Mouse (Mus musculus): Measurements from ENCODE around the gene Nxf3. TPM values are rescaled to one million over a fixed set of nuclear protein-coding genes. Genes with fewer than 3 reads are reported as not detected.
A peak's percentile ranks its signal among the peaks of the same experiment; 100 is the strongest.
"Not testable (repeated sequence)": the region's sequence is repeated elsewhere in the genome, so short reads cannot be mapped to it uniquely, and the experiment has no call there.

Nxf3 gene
- not detected in 2 replicates for polyA plus RNA-seq (2016; fragmentation: Nextera tagmentation; extraction: Ambion mirVana)

DNA sequence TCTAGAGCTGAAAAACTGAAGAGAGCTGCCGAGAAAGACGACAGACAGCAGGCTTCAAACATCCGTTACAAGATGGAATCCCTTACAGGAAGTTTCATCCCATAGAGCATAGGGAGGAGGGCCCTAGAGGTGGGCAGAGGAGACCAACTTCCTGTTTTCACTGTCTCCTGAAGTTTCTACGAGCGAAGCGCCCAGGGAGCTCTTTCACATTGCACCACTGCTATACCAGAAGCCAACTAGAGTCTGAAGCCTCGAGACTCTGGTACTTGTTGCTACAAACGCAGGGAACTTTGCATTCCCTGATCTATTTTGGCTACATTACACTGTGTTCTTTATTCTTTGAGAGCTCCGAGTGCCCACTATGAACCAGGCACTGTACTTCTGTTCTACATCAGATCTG, at the start of gene Nxf3:
Gene Nxf3, minus strand, starts transcription at position 101 of the 400 bp plus-strand sequence.
- no peaks in the 10 kb centered on the region for H3K4me1 ChIP-seq
- no peaks in the 10 kb centered on the region for H3K36me3 ChIP-seq (replicated peaks)
- WGBS: 86% methylated on average over 9 of the region's 9 CpGs
- H3K9me3 ChIP-seq: no peaks in the 10 kb centered on the region
- H3K27ac ChIP-seq (replicated peaks): no peak within 1 kb of the TSS
- no peak for DNase-seq (ENCODE audit: low spot score)
- no peak within 1 kb of the TSS for H3K4me3 ChIP-seq
- H3K27me3 ChIP-seq (replicated peaks; ENCODE audit: low read depth, poor library complexity, severe bottlenecking): peaks cover 7% of the 10 kb centered on the region; the same call in 1 of the 2 replicates

DNA sequence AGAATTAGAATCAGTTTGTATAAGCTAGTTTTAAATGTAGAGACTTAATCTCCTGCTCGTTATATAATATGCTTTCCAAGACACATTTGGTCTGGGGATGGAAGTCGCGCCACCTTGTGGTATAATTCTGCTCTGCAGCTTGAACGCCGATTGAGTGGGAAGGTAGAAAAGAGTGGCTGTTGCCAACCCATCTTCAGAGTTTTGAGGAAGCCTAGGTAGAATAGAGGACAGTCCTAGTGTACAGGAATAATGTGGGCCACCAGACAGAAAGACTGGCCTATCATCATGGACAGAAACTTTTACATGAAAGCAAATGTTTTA, 42.6 kb upstream of the Nxf3 start:
- Histone ChIP-seq H3K9me3 (no peaks in the 10 kb centered on the region), H3K4me3 (no peak overlapping the region), H3K36me3 (replicated peaks) (no peaks in the 10 kb centered on the region), H3K27ac (replicated peaks) (0 out of 2 replicates have a peak overlapping the region, but pooled peaks have one; percentile 19), H3K27me3 (replicated peaks; ENCODE audit: low read depth, poor library complexity, severe bottlenecking) (no peaks in the 10 kb centered on the region; the same call in 1 of the 2 replicates), H3K4me1 (no peaks in the 10 kb centered on the region)
- 14% methylated on average over 5 of the region's 5 CpGs for WGBS
- DNase-seq (ENCODE audit: low spot score): peak; percentile 50

DNA sequence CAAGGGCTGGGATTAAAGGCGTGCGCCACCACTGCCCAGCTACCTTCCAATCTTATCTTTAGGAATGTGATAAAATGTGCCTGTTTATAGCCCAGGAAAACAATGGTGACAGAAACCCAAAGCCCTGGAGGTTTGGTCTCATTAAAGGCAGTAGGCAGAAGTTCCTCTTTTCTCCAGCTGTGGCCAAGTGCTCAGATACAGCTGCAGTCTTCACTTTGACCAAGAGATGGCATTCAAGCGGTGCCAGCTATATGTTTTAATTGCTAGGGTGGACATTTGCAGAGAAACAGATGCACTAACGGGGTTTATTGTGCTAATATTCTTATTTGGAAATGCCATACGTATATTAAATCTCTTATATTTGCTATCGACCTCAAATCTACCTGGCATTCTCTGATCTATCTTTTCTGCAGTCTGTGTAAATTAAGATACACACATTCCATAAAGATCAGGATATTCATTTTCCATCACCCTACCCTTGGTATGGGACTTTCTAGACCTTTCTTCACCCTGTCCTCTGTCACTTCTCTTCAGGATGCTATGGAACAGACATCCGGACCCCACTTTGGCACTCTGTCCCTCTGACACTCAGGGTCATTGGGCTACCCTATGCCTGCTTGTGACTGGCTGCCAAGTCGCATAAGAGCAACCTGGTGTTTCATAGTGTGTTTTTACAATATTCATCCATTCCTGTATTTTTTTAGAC, 42.1 kb upstream of the Nxf3 start:
- no peak overlapping the region for H3K4me3 ChIP-seq
- no peaks in the 10 kb centered on the region for H3K9me3 ChIP-seq
- WGBS: 57% methylated on average over 8 of the region's 8 CpGs
- no peaks in the 10 kb centered on the region for H3K4me1 ChIP-seq
- H3K27me3 ChIP-seq (replicated peaks; ENCODE audit: low read depth, poor library complexity, severe bottlenecking): no peaks in the 10 kb centered on the region; the same call in 1 of the 2 replicates
- H3K27ac ChIP-seq (replicated peaks): no peak overlapping the region
- no peaks in the 10 kb centered on the region for H3K36me3 ChIP-seq (replicated peaks)
- DNase-seq (ENCODE audit: low spot score): peak; percentile 8

DNA sequence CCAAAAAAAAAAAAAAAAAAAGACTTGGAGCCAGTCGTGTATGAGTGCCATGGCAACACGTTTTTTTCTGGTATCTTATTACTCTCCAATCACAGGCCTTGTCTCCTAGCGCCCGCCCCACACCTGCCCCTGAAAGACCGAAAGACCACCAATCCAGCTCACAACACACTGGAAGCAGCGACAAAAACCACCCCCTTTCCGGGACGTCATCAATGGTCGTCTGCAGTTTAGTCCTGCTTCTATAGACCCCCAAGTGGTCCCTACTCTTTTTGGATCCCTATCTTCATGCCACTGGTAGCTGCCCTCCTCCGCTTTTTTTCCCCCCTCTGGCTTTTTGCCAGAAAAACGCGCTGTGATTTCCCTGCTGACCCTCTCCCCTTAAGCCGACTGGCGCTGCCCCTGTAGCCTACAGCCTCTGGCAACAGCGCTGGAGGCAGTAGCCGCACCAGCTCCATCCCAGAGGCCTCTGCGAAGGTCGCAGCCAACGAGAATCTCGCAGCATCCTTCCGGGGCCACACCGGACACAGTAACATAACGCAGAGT, 30.4 kb upstream of the Nxf3 start:
- peaks cover 36% of the 10 kb centered on the region for H3K27me3 ChIP-seq (replicated peaks; ENCODE audit: low read depth, poor library complexity, severe bottlenecking)
- DNase-seq (ENCODE audit: low spot score): peak; percentile 84
- no peaks in the 10 kb centered on the region for H3K36me3 ChIP-seq (replicated peaks)
- no peaks in the 10 kb centered on the region for H3K4me1 ChIP-seq
- H3K4me3 ChIP-seq: peak overlapping the region; percentile 59
- peak overlapping the region; percentile 81 for H3K27ac ChIP-seq (replicated peaks)
- WGBS: 26% methylated on average over 23 of the region's 23 CpGs
- no peaks in the 10 kb centered on the region for H3K9me3 ChIP-seq

DNA sequence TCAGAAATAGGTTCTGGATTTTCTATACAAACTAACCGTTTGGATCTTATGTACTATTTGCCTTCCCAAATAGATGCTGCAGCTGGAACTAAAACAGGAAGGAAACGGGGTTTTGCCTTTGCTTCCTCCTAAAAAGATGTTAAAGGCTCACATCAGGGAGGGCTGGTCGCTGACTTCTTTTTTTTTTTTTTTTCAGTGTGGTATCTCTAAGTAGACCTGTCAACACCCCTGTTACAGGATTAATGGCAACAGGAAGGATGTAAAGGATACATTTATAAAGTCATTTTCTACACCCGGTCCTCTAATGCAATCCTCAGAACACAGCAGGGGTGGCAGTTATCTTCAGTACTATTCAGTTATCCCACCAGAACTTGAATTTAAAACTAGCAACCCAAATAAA, 30.0 kb upstream of the Nxf3 start:
- Histone ChIP-seq H3K4me1 (no peaks in the 10 kb centered on the region), H3K36me3 (replicated peaks) (no peaks in the 10 kb centered on the region), H3K4me3 (peak overlapping the region; percentile 59), H3K27me3 (replicated peaks; ENCODE audit: low read depth, poor library complexity, severe bottlenecking) (peaks cover 39% of the 10 kb centered on the region), H3K9me3 (no peaks in the 10 kb centered on the region), H3K27ac (replicated peaks) (no peak overlapping the region)
- no peak for DNase-seq (ENCODE audit: low spot score)
- 50% methylated on average over 4 of the region's 4 CpGs for WGBS

GRCm38 (mm10) chrX:136107942-136108341, 22.9 kb upstream of the Nxf3 start:
- no peak overlapping the region for H3K4me3 ChIP-seq
- H3K4me1 ChIP-seq: no peaks in the 10 kb centered on the region
- H3K36me3 ChIP-seq (replicated peaks): no peaks in the 10 kb centered on the region
- H3K27ac ChIP-seq (replicated peaks): no peak overlapping the region
- no peaks in the 10 kb centered on the region for H3K9me3 ChIP-seq
- H3K27me3 ChIP-seq (replicated peaks; ENCODE audit: low read depth, poor library complexity, severe bottlenecking): peaks cover 32% of the 10 kb centered on the region
- peak; percentile 40 for DNase-seq (ENCODE audit: low spot score)
- 46% methylated on average over 6 of the region's 6 CpGs for WGBS

- WGBS: 77% methylated on average over 3 of the region's 3 CpGs
- DNase-seq (ENCODE audit: low spot score): no peak
- Histone ChIP-seq H3K9me3 (no peaks in the 10 kb centered on the region), H3K4me1 (no peaks in the 10 kb centered on the region), H3K27me3 (replicated peaks; ENCODE audit: low read depth, poor library complexity, severe bottlenecking) (peaks cover 14% of the 10 kb centered on the region), H3K27ac (replicated peaks) (no peak overlapping the region), H3K4me3 (no peak overlapping the region), H3K36me3 (replicated peaks) (no peaks in the 10 kb centered on the region)
These were observed 19.7 kb upstream of the Nxf3 start for GRCm38 (mm10) chrX:136104724-136105088.

- Histone ChIP-seq H3K9me3 (no peaks in the 10 kb centered on the region), H3K27ac (replicated peaks) (no peak overlapping the region), H3K4me1 (no peaks in the 10 kb centered on the region), H3K36me3 (replicated peaks) (no peaks in the 10 kb centered on the region), H3K4me3 (no peak overlapping the region), H3K27me3 (replicated peaks; ENCODE audit: low read depth, poor library complexity, severe bottlenecking) (peaks cover 10% of the 10 kb centered on the region)
- no peak for DNase-seq (ENCODE audit: low spot score)
- 76% methylated on average over 4 of the region's 4 CpGs for WGBS
These were observed 19.1 kb upstream of the Nxf3 start for GRCm38 (mm10) chrX:136104046-136104723.

- H3K4me3 ChIP-seq: no peak overlapping the region
- no peaks in the 10 kb centered on the region for H3K36me3 ChIP-seq (replicated peaks)
- 56% methylated on average over 2 of the region's 2 CpGs for WGBS
- H3K4me1 ChIP-seq: no peaks in the 10 kb centered on the region
- no peak for DNase-seq (ENCODE audit: low spot score)
- no peak overlapping the region for H3K27ac ChIP-seq (replicated peaks)
- peaks cover 50% of the 10 kb centered on the region for H3K27me3 ChIP-seq (replicated peaks; ENCODE audit: low read depth, poor library complexity, severe bottlenecking)
- no peaks in the 10 kb centered on the region for H3K9me3 ChIP-seq
These were observed 9.4 kb upstream of the Nxf3 start for GRCm38 (mm10) chrX:136094421-136094820.

DNA sequence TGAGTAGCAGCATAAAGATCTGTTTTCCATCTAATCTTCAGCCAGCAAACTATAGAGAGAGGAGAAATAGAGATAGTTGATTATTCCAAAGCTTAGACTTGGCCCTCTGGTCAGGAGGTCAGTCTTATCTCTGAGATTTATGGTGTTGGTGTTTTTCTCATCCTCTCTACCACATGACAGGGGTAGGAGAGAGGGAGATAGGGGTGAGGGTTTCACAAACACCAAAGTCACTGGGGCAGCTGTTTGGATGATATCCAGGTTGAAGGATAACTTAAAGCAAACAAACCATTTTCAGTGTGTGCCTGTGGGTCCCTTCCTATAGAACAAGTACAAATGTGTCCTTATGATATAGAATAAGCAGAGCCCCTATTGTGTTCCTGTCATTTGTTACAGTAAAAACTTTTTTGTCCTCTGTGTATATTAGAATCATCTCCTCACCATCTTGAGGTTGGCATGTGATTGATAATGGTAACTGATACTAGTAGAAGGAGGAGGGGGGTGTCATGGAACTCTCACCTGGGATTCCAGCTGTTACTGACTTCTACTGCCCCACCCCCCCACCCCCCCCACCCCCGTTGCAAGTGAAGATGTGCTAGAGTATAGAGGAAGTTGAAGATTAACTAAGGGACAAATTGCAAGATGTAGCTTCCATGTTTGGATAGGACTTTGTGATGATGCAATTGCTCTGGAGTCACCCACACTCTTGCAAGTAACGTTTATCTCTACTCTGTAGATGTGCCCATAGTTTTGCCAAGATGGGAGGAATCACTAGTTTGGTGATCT, 7.6 kb upstream of the Nxf3 start:
- peaks cover 44% of the 10 kb centered on the region for H3K27me3 ChIP-seq (replicated peaks; ENCODE audit: low read depth, poor library complexity, severe bottlenecking)
- DNase-seq (ENCODE audit: low spot score): no peak
- 47% methylated on average over 2 of the region's 2 CpGs for WGBS
- H3K4me1 ChIP-seq: no peaks in the 10 kb centered on the region
- no peak overlapping the region for H3K27ac ChIP-seq (replicated peaks)
- no peak overlapping the region for H3K4me3 ChIP-seq
- no peaks in the 10 kb centered on the region for H3K9me3 ChIP-seq
- no peaks in the 10 kb centered on the region for H3K36me3 ChIP-seq (replicated peaks)

DNA sequence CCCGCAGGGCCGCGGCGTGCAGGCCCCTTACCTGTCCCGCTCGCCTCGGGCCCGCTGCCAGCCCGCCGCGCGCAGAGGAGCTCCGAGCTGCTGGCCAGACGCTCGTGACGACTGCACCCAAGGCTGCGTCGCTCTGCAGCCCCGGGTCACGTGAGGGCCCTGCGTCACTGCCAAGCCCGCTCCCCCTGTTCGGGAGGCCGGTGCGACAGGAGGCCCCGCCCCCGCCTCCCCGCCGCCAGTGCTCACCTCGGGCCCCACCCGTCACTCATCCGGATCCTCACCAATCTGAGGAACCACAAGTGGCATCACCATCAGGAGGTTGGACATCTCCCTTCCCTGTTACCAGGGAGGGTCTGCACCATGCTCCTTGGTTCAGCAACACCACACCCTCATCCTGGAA, 17.0 kb downstream of the Nxf3 start, which contains the start of gene Bex2:
Gene Bex2, minus strand, starts transcription at position 217 of the 400 bp plus-strand sequence.
- 26% methylated on average over 9 of the region's 32 CpGs for WGBS
- Histone ChIP-seq H3K4me3 (peak within 1 kb of the TSS; percentile 60), H3K27me3 (replicated peaks; ENCODE audit: low read depth, poor library complexity, severe bottlenecking) (peaks cover 20% of the 10 kb centered on the region), H3K36me3 (replicated peaks) (peaks cover 13% of the 10 kb centered on the region), H3K27ac (replicated peaks) (peak within 1 kb of the TSS; percentile 77)
- not testable (repeated sequence) for H3K4me1 ChIP-seq, H3K9me3 ChIP-seq
- DNase-seq (ENCODE audit: low spot score): peak; percentile 40

DNA sequence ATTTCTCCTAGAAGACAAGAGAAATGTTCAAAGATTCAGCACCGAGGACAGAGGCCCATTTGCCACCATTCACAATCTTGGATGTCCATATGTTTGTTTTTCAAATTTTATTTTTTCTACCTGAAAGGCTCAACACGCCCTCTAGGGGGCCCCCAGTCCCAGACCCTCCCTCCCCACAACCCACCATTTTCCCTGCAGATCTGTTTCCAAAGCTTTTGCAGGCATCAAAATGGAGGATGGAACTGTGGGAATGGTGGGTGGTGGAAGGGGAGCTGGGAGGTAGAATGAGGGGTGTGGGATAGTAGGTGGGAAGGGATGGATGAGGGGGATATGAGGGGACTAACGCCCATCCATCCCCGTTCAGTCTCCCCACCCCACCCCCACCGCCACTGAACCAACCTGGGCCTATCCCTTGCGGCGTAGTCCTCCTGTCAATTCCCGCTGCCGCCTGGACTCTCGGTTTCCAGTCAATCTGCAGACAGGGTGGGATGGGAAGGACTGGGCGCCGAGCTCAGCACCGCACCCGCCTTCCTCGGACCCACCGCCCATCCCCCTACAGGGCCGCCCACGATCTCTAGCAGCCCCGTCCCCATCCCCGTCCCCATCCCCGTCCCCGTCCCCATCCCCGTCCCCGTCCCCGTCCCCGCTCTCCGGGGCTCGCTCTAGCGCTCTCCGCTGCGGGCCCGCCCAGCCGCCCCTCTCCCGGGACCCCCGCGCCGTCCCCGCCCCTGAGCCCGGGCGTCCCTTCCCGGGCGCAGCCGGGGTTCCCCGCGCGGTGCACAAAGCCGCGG, 17.7 kb downstream of the Nxf3 start:
- DNase-seq (ENCODE audit: low spot score): peak; percentile 67
- H3K27ac ChIP-seq (replicated peaks): peak overlapping the region; percentile 77
- H3K27me3 ChIP-seq (replicated peaks; ENCODE audit: low read depth, poor library complexity, severe bottlenecking): peaks cover 17% of the 10 kb centered on the region
- H3K9me3 ChIP-seq, H3K4me1 ChIP-seq: not testable (repeated sequence)
- peaks cover 13% of the 10 kb centered on the region for H3K36me3 ChIP-seq (replicated peaks)
- WGBS: 9% methylated on average over 13 of the region's 48 CpGs
- H3K4me3 ChIP-seq: peak overlapping the region; percentile 60
